14 mouse cellular contexts compared by ENCODE assay signal in the genomic region with DNA sequence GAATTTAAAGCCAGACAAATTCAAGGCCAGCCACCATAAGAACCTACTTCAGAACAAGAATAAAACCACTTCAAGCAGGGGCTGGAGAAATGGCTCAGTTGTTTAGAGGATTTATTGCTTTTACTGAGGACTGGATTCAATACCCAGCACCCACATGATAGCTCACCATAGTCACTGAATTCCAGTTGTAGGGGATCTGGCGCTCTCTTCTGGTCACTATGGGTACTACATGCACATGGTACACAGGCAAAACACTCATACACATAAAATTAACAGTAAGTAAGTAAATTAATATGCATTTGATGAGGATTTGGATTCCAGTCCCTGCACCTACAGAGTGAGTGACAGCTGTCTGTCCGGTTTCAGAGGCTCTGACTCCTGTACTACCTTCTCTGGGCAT. TPM values are rescaled to one million over a fixed set of nuclear protein-coding genes. Genes with fewer than 3 reads are reported as not detected.
DNase-seq lines count a peak whose midpoint lies in the region; ATAC-seq lines count a peak whose summit lies in the region.
"Had no signal": no experiment of that assay in that cellular context is flagged by ENCODE, and none has a peak within 500 bp of the region (broad histone marks: within the 10 kb centered on the region; RNA-seq: fewer than 3 reads in every experiment).

No protein-coding gene starts in this region.

- H3K9me3 ChIP-seq in hindbrain, embryonic 13.5 days = no peaks in the 10 kb centered on the region
- H3K9me3 ChIP-seq: lung, embryonic 15.5 days had no signal

- H3K27me3 ChIP-seq in hindbrain, embryonic 13.5 days = no peaks in the 10 kb centered on the region
- H3K27me3 ChIP-seq: lung, embryonic 15.5 days had no signal

- H3K4me2 ChIP-seq in hindbrain, embryonic 13.5 days = no peak overlapping the region
- H3K4me2 ChIP-seq: lung, embryonic 15.5 days had no signal

- DNase-seq in gastrocnemius, postnatal 10 days = peak; percentile 14
- no peak for DNase-seq in gastrocnemius, postnatal 25 days
- DNase-seq in right cerebral cortex, postnatal 4 days = peak; percentile 31
- no peak for DNase-seq in right cerebral cortex, postnatal 10 days (ENCODE audit: low spot score in 2 of 2)
- DNase-seq in induced T-regulatory cell, adult 2 months (ENCODE audit: low read depth) = peak; percentile 66
- DNase-seq in thymus, postnatal 14 days = peak; percentile 45
- no peak for DNase-seq in gastrocnemius, postnatal 14 days
- DNase-seq: cerebellum, adult 2 months had no signal

- H3K4me1 ChIP-seq in hindbrain, embryonic 13.5 days (replicated peaks) = peaks cover 3% of the 10 kb centered on the region; the same call in 1 of the 2 replicates
- H3K4me1 ChIP-seq: lung, embryonic 15.5 days had no signal

- no peak overlapping the region for H3K4me3 ChIP-seq in hindbrain, embryonic 13.5 days
- H3K4me3 ChIP-seq: erythroblast, embryonic 14.5 days; lung, embryonic 15.5 days had no signal

- ATAC-seq in hindbrain, embryonic 13.5 days (ENCODE audit: low FRiP score) = no peak

- H3K27ac ChIP-seq in hindbrain, embryonic 13.5 days = no peak overlapping the region
- H3K27ac ChIP-seq: lung, embryonic 15.5 days had no signal

- intact Hi-C loops in gastrocnemius, postnatal 14 days (cut with DNase I; ENCODE audit: low total_unique reads) = no loop called here

- 68% methylated on average over 2 of the region's 2 CpGs for WGBS in hindbrain, embryonic 13.5 days

- no peak overlapping the region for H3K9ac ChIP-seq in hindbrain, embryonic 13.5 days
- H3K9ac ChIP-seq: lung, embryonic 15.5 days had no signal

- H3K36me3 ChIP-seq in hindbrain, embryonic 13.5 days = no peaks in the 10 kb centered on the region
- H3K36me3 ChIP-seq: lung, embryonic 15.5 days had no signal

RNA-seq across cellular contexts. Expression of a gene that starts 4.2 kb away (rescaled TPM):
- not detected for total RNA-seq in gastrocnemius, postnatal 10 days (2021)
- not detected for total RNA-seq in gastrocnemius, postnatal 25 days (2021)
- polyA plus RNA-seq in hindbrain, embryonic 13.5 days (2015; fragmentation: Nextera tagmentation; extraction: Ambion mirVana) = 0.08 TPM in 1 of 2 replicates, not detected in the other
- not detected for total RNA-seq in gastrocnemius, postnatal 14 days (2021)
- total RNA-seq: layer of hippocampus, adult 8-10 months had no signal
- polyA plus RNA-seq: erythroblast, embryonic 14.5 days; lung, embryonic 15.5 days; neural tube, embryonic 14.5 days had no signal

RNA-seq across cellular contexts. Expression of a gene that starts 11.8 kb away (rescaled TPM):
- total RNA-seq in gastrocnemius, postnatal 10 days (2021) = 1 to 10 TPM; 2.3 to 4.3 TPM
- 1 to 10 TPM; 1.8 to 1.9 TPM for total RNA-seq in gastrocnemius, postnatal 25 days (2021)
- polyA plus RNA-seq in hindbrain, embryonic 13.5 days (2015; fragmentation: Nextera tagmentation; extraction: Ambion mirVana) = 1.5 and 2.5 TPM in 2 replicates
- total RNA-seq in gastrocnemius, postnatal 14 days (2021) = 1 to 10 TPM; 1.4 to 1.8 TPM
- polyA plus RNA-seq: erythroblast, embryonic 14.5 days had no signal

RNA-seq across cellular contexts. Expression of a gene that starts 12.2 kb away (rescaled TPM):
- total RNA-seq in gastrocnemius, postnatal 10 days (2021) = not detected
- total RNA-seq in gastrocnemius, postnatal 25 days (2021) = not detected
- polyA plus RNA-seq in hindbrain, embryonic 13.5 days (2015; fragmentation: Nextera tagmentation; extraction: Ambion mirVana) = not detected in 2 replicates
- not detected for total RNA-seq in gastrocnemius, postnatal 14 days (2021)
- total RNA-seq: layer of hippocampus, adult 8-10 months had no signal
- polyA plus RNA-seq: cerebellum, adult 2 months; erythroblast, embryonic 14.5 days; heart, embryonic 16.5 days; lung, embryonic 15.5 days; neural tube, embryonic 14.5 days had no signal

Comparison
In these comparisons a context has a peak if more than half of its experiments do, and no peak if none do; other contexts are left out.
1. DNase-seq: peak in gastrocnemius, postnatal 10 days (single experiment), right cerebral cortex, postnatal 4 days (single experiment), induced T-regulatory cell, adult 2 months (single experiment) and thymus, postnatal 14 days (single experiment); none in gastrocnemius, postnatal 25 days (single experiment), right cerebral cortex, postnatal 10 days (0 of 2) and gastrocnemius, postnatal 14 days (single experiment).